In the genomic region with DNA sequence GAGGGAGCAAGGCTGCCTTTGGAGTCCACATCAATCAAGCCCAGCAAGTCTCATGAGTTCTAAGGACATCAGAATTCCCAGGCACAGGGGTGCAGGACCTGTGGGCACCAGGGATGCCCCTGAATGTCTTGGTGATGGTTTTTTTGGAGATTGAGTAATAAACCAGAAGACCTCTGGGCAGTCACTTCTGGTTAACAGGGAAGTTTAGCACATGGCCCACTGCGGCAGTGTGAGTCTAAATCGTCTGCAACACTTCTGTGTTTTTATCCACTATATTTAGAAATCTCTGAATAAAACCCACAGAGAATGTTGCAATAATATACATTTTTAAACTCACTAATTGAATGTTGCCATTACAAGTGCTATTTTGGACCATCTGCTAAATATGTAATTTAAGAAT, we compare ENCODE assay signal across 21 mouse cellular contexts.
"Had no signal": no experiment of that assay in that cellular context is flagged by ENCODE, and none has a peak within 500 bp of the region (broad histone marks: within the 10 kb centered on the region; RNA-seq: fewer than 3 reads in every experiment).

No protein-coding gene starts in this region.

- H3K9ac ChIP-seq: limb, embryonic 12.5 days; limb, embryonic 15.5 days; liver, embryonic 14.5 days; liver, postnatal 0 days; lung, embryonic 14.5 days; midbrain, embryonic 12.5 days; midbrain, embryonic 15.5 days; neural tube, embryonic 13.5 days; stomach, embryonic 15.5 days had no signal

- ATAC-seq: intestine, embryonic 16.5 days; liver, postnatal 0 days; lung, postnatal 0 days; midbrain, embryonic 15.5 days had no signal

- H3K27me3 ChIP-seq: limb, embryonic 12.5 days; limb, embryonic 15.5 days; midbrain, embryonic 12.5 days; midbrain, embryonic 15.5 days; neural tube, embryonic 13.5 days; stomach, embryonic 15.5 days had no signal

- H3K9me3 ChIP-seq: limb, embryonic 12.5 days; limb, embryonic 15.5 days; midbrain, embryonic 12.5 days; midbrain, embryonic 15.5 days; neural tube, embryonic 13.5 days; stomach, embryonic 15.5 days had no signal

- DNase-seq: kidney, adult 2 months; layer of hippocampus, adult 9-11 months; left cerebral cortex, postnatal 4 days; liver, postnatal 0 days; lung, embryonic 14.5 days; lung, postnatal 36 days; right cerebral cortex, postnatal 25 days; spleen, adult 18-20 months; thymus, postnatal 25 days had no signal

- H3K4me1 ChIP-seq: limb, embryonic 15.5 days; stomach, embryonic 15.5 days had no signal

- H3K27ac ChIP-seq: layer of hippocampus, adult 2 months; limb, embryonic 12.5 days; limb, embryonic 15.5 days; liver, embryonic 14.5 days; midbrain, embryonic 12.5 days; midbrain, embryonic 15.5 days; neural tube, embryonic 13.5 days; stomach, embryonic 15.5 days had no signal

- H3K4me3 ChIP-seq: layer of hippocampus, adult 2 months; limb, embryonic 12.5 days; limb, embryonic 15.5 days; midbrain, embryonic 12.5 days; midbrain, embryonic 15.5 days; myocyte; neural tube, embryonic 13.5 days; stomach, embryonic 15.5 days had no signal

- H3K4me2 ChIP-seq: limb, embryonic 12.5 days; limb, embryonic 15.5 days; liver, embryonic 11.5 days; lung, embryonic 14.5 days; midbrain, embryonic 12.5 days; midbrain, embryonic 15.5 days; neural tube, embryonic 13.5 days; stomach, embryonic 15.5 days had no signal

- H3K36me3 ChIP-seq: limb, embryonic 15.5 days; midbrain, embryonic 12.5 days; midbrain, embryonic 15.5 days; neural tube, embryonic 13.5 days; stomach, embryonic 15.5 days had no signal
